Mouse (Mus musculus): ENCODE measurements at regions not wholly inside any gene's neighbourhood (a gene's known extent, or its start where the extent isn't known, plus 50 kb on each side); places are given as distances from the start of the nearest gene placed in this dataset.

GRCm38 (mm10) chr9:43387397-43387796 is 76.7 kb downstream of the Trim29 start:
- no peak for DNase-seq (ENCODE audit: low spot score)

- no peak for DNase-seq (ENCODE audit: low spot score)
Observed at GRCm38 (mm10) chr9:43389491-43390083, 78.9 kb downstream of the Trim29 start.

DNA sequence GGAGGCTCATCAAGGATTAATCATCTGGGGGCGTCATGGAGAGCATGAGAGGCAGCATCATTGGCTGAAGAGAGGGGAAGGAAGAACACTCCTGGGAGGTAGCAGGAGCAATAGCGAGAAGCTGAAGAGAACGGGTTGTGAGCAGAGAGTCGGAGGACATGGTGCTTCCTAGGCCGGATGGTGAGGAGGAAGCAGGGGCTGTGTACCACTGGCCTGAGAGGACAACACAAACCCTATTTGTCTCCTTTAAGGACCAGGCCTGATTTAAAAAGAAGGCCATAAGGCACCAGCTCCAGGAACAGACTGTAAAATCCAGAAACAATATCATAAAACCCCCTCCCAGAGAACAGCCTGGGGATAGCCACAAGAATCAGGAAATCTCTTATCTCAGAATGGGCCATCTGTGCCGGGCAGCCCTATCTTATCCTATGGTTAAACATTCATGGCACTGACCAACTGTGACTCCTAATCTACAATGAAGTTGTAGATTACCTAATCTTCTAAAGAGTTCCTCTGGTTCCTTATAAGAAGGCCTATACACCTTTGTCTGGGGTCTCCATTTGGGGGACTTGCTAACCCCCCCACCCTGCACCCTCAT is 81.9 kb downstream of the Trim29 start:
- no peak for DNase-seq (ENCODE audit: low spot score)

DNA sequence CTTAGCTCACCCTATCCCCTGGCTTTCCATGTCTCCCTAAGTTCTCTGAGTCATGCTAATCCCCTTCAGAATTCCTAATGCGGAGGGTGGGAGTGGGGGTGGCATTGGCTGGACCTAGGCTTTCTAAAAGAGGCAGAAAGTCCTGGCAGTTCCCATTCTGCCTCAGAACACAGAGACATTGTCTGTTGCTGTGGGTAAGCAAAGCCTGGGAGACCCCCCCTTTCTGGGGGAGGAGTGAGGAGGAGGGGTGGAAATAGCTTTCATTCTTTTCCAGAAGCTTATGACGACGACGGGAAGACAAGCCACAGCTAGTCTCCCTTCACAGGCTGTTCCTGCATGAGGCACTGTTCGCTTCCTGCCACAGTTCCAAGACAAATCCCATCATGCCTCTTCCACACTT is 83.6 kb downstream of the Trim29 start:
- no peak for DNase-seq (ENCODE audit: low spot score)

- DNase-seq (ENCODE audit: low spot score), result no peak
Observed at GRCm38 (mm10) chr9:43395209-43395608, 84.6 kb downstream of the Trim29 start.

GRCm38 (mm10) chr9:43396566-43396965 is 85.9 kb downstream of the Trim29 start:
- no peak for DNase-seq (ENCODE audit: low spot score)

- no peak for DNase-seq (ENCODE audit: low spot score)
Observed at GRCm38 (mm10) chr9:43408493-43408892, 97.8 kb downstream of the Trim29 start.

DNA sequence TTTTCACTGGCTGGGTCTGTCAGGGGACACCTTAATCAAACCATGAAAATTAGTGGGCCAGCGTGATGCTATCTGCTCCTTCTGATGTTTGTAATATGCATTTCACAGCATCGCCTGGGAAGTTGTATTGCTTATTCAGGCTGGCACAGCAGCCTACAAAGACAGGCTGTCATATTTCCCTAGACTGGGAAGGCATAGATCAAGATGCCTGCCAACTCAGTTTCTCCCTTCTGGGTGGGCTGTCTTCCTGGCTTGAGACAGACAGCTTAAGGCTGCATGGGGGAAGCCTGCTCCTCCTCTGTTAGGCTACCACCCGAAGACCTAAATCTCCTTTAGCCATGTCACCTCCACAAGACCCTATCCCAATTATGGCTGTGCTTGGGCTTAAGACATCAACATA is 101.8 kb downstream of the Trim29 start:
- DNase-seq (ENCODE audit: low spot score), result no peak

- DNase-seq (ENCODE audit: low spot score), result no peak
Observed at GRCm38 (mm10) chr9:43419993-43420715, 109.5 kb downstream of the Trim29 start.

GRCm38 (mm10) chr9:43427007-43427406 is 116.4 kb downstream of the Trim29 start:
- no peak for DNase-seq (ENCODE audit: low spot score)

DNA sequence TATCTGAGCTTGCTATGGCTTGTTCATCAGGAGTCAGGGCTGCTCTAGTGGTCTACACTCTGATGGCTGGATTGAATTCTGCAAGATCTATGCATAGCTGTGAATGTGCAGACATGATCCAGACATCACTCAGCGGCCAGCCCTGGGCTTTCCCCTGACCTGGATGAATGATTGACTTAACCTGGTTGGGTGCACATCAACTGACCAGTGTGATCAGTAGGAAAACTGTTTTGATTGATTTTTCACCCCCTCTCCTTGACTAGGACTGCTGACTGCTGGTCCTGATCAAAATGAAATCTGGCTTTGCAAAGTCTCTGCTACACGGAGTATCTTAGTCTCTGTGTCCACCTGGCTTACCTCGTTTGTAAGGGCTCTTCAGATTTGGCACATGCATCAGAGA is 123.3 kb downstream of the Trim29 start:
- no peak for DNase-seq (ENCODE audit: low spot score)

- DNase-seq (ENCODE audit: low spot score), result no peak
Observed at GRCm38 (mm10) chr9:43438476-43438875, 127.8 kb downstream of the Trim29 start.

- no peak for DNase-seq (ENCODE audit: low spot score)
Observed at GRCm38 (mm10) chr9:43440959-43441510, 130.4 kb downstream of the Trim29 start.

- DNase-seq (ENCODE audit: low spot score), result no peak
Observed at GRCm38 (mm10) chr9:43445491-43445890, 134.8 kb downstream of the Trim29 start.

DNA sequence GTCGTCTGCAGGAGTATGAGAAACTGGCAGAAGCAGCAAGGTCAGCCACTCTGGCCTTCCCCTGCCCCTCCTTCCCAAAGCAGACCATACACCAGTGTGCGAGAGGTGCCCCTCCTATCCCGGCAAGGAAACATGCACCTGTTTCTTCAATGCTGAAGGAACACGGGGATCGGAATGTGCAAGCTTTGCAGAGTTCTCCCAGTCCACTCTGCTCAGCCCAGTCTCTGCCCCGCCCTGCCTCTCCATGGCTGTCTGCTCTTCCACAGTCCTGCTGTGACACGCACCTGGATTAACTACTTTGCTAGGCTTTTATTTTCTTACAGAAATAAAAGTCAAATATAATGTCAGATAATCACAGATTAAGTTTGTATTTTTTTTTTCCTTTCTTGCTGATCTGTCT is 136.7 kb downstream of the Trim29 start:
- DNase-seq (ENCODE audit: low spot score), result no peak

GRCm38 (mm10) chr9:43448981-43449380 is 138.3 kb downstream of the Trim29 start:
- no peak for DNase-seq (ENCODE audit: low spot score)

DNA sequence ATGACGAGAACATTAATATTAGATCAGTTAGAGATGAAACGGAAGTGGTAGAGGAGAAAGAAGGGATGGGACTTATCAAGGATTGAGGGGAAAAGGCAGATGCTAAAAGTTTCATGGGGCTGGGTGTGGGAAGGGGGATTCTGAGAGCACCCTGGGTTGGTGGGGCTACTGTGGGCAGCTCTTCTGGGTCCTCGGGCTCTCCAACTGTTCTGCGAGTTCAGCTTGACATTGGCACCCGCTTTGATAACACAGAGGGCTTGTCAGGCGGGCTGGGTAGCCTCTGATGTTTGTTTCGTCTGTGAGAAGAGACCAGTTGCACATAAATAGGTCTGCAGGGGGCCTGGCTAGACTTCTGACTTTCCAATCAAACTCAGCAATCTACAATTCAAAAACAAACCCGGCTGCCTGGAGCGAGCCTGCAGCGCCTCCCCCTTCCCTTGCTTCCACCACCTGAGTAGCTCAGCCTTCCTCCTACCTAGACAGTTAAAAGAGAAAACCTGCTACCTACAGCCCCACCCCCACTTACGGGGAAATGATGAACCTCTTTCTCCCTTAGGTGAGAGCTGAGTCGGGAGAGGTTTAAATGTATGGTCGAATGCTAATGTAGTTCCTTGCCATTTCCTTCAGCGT is 143.4 kb downstream of the Trim29 start:
- DNase-seq (ENCODE audit: low spot score), result no peak

DNA sequence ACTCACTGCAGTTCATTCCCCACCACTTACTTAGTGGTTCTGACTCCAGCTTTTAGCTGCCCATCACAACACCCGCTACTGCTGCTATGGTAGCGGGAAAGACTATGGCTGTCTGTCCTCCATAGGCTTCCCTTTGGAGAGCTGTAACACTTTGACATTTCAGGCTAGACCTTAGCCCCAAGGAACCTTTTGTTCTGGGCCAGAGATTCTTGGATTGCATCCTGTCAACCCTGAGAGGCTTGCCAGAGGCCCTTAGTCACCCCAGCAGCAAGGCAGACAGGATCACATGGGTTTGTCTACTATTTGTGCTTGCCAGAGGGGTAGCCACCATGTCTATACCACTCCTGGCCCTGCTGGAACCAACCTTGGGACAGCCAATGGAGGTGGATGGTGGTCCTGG is 147.1 kb downstream of the Trim29 start:
- no peak for DNase-seq (ENCODE audit: low spot score)

GRCm38 (mm10) chr9:43461131-43461530 is 150.5 kb downstream of the Trim29 start:
- DNase-seq (ENCODE audit: low spot score), result no peak

GRCm38 (mm10) chr9:43463445-43464090 is 152.9 kb downstream of the Trim29 start:
- DNase-seq (ENCODE audit: low spot score), result no peak

DNA sequence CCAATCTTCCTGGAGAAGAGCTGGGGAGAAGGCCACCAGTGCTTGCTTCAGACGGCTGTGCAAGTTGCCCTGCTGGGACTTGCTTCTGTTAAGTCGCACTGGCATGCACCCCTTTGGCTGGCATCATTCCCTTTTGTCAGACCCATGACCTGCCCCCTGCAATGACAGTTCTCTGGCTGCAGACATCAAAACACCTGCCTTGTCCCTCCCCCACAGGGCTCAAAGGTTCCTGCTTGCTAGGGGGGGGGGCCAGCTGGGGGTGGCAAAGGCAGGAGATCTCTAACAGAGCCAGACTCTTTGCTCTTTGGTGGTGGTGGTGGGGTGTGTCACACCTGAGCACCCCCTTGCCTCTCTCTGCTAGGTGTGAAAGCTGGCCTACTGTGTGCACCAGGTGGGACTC is 154.5 kb downstream of the Trim29 start:
- DNase-seq (ENCODE audit: low spot score), result no peak

GRCm38 (mm10) chr9:43465731-43466330 is 155.2 kb downstream of the Trim29 start:
- no peak for DNase-seq (ENCODE audit: low spot score)
